Mouse (Mus musculus) erythroblast, embryonic 14.5 days (primary cell): ENCODE data around the gene Angel1. TPM values are rescaled to one million over a fixed set of nuclear protein-coding genes. Genes with fewer than 3 reads are reported as not detected.

Experiments
- H3K27me3 ChIP-seq: 2 replicates; pipeline ENCODE4 v1.6.1; 2012; ENCODE audit warnings: inconsistent platforms; ENCODE audit not compliant: control insufficient read depth
- H3K36me3 ChIP-seq: 2 replicates; pipeline ENCODE4 v1.6.1; 2012; ENCODE audit warnings: mild to moderate bottlenecking, inconsistent platforms; ENCODE audit not compliant: control insufficient read depth
- H3K4me1 ChIP-seq: 2 replicates; pipeline ENCODE4 v1.6.1; 2012; ENCODE audit warnings: inconsistent platforms; ENCODE audit not compliant: control insufficient read depth
- H3K4me3 ChIP-seq: replicated peaks from 2 replicates; pipeline ENCODE3; 2012; ENCODE audit warnings: moderate library complexity, mild to moderate bottlenecking, inconsistent platforms
- H3K9me3 ChIP-seq: 2 replicates; pipeline ENCODE4 v1.6.1; 2012; ENCODE audit warnings: low read length, inconsistent platforms, mixed read lengths; ENCODE audit not compliant: control insufficient read depth
- GATA1 ChIP-seq: IDR thresholded peaks from 2 replicates; pipeline ENCODE4 v1.6.1; 2012; ENCODE audit warnings: low read length, inconsistent platforms, mixed read lengths
- TAL1 ChIP-seq: IDR thresholded peaks from 3 replicates; pipeline ENCODE4 v1.6.1; 2012; ENCODE audit warnings: low read length, inconsistent platforms, mixed read lengths
- polyA plus RNA-seq: library from polyadenylated mRNA; stranded (reverse); fragments of >175 nt; gene quantifications from 2 replicates; pipeline ENCODE4 v1.2.3, GENCODE M21; 2012

Gene Angel1
- polyA plus RNA-seq, 1 experiment: 0.01 TPM

- Histone ChIP-seq H3K36me3 (no peaks in the 10 kb centered on the region), H3K27me3 (no peaks in the 10 kb centered on the region), H3K4me3 (no peak overlapping the region), H3K4me1 (no peaks in the 10 kb centered on the region), H3K9me3 (no peaks in the 10 kb centered on the region)
- no peak for TF ChIP-seq TAL1
- no peak for TF ChIP-seq GATA1
Observed at GRCm38 (mm10) chr12:86714026-86714425, 12.2 kb downstream of the Angel1 start.

- Histone ChIP-seq H3K4me1 (no peaks in the 10 kb centered on the region), H3K36me3 (no peaks in the 10 kb centered on the region), H3K27me3 (no peaks in the 10 kb centered on the region), H3K9me3 (no peaks in the 10 kb centered on the region), H3K4me3 (no peak overlapping the region)
- no peak for TF ChIP-seq TAL1
- TF ChIP-seq GATA1: no peak
Observed at GRCm38 (mm10) chr12:86705843-86706242, 20.4 kb downstream of the Angel1 start.

GRCm38 (mm10) chr12:86702690-86703089, 23.6 kb downstream of the Angel1 start:
- Histone ChIP-seq H3K27me3 (no peaks in the 10 kb centered on the region), H3K9me3 (peaks cover 1% of the 10 kb centered on the region; the same call in 1 of the 2 replicates), H3K4me1 (no peaks in the 10 kb centered on the region), H3K36me3 (no peaks in the 10 kb centered on the region), H3K4me3 (no peak overlapping the region)
- TF ChIP-seq GATA1 (no peak), TAL1 (no peak)

GRCm38 (mm10) chr12:86701491-86701890, 24.8 kb downstream of the Angel1 start:
- Histone ChIP-seq H3K36me3 (no peaks in the 10 kb centered on the region), H3K4me3 (no peak overlapping the region), H3K4me1 (no peaks in the 10 kb centered on the region), H3K9me3 (peaks cover 3% of the 10 kb centered on the region; the same call in 1 of the 2 replicates), H3K27me3 (no peaks in the 10 kb centered on the region)
- TF ChIP-seq TAL1: no peak
- TF ChIP-seq GATA1: no peak

- Histone ChIP-seq H3K27me3 (no peaks in the 10 kb centered on the region), H3K9me3 (peaks cover 3% of the 10 kb centered on the region; the same call in 1 of the 2 replicates), H3K36me3 (no peaks in the 10 kb centered on the region), H3K4me1 (no peaks in the 10 kb centered on the region), H3K4me3 (no peak overlapping the region)
- TF ChIP-seq TAL1 (no peak), GATA1 (no peak)
Observed at GRCm38 (mm10) chr12:86700927-86701310, 25.3 kb downstream of the Angel1 start.

GRCm38 (mm10) chr12:86699965-86700926, 26.0 kb downstream of the Angel1 start:
- no peaks in the 10 kb centered on the region for H3K36me3 ChIP-seq
- no peaks in the 10 kb centered on the region for H3K27me3 ChIP-seq
- TF ChIP-seq GATA1 (no peak), TAL1 (no peak)
- H3K9me3 ChIP-seq: peaks cover 3% of the 10 kb centered on the region; the same call in 1 of the 2 replicates
- H3K4me1 ChIP-seq: no peaks in the 10 kb centered on the region
- H3K4me3 ChIP-seq: no peak overlapping the region

GRCm38 (mm10) chr12:86698537-86698936, 27.7 kb downstream of the Angel1 start:
- no peaks in the 10 kb centered on the region for H3K27me3 ChIP-seq
- H3K4me1 ChIP-seq: no peaks in the 10 kb centered on the region
- no peak overlapping the region for H3K4me3 ChIP-seq
- peaks cover 3% of the 10 kb centered on the region; the same call in 1 of the 2 replicates for H3K9me3 ChIP-seq
- H3K36me3 ChIP-seq: no peaks in the 10 kb centered on the region
- no peak for TF ChIP-seq TAL1
- no peak for TF ChIP-seq GATA1

- H3K4me1 ChIP-seq: no peaks in the 10 kb centered on the region
- no peaks in the 10 kb centered on the region for H3K27me3 ChIP-seq
Observed at GRCm38 (mm10) chr12:86697996-86698395, 28.3 kb downstream of the Angel1 start.

GRCm38 (mm10) chr12:86694441-86694840, 31.8 kb downstream of the Angel1 start:
- Histone ChIP-seq H3K4me1 (no peaks in the 10 kb centered on the region), H3K36me3 (no peaks in the 10 kb centered on the region), H3K9me3 (peaks cover 3% of the 10 kb centered on the region; the same call in 1 of the 2 replicates), H3K27me3 (no peaks in the 10 kb centered on the region), H3K4me3 (no peak overlapping the region)
- TF ChIP-seq TAL1 (no peak), GATA1 (no peak)

More at GRCm38 (mm10) chr12:86697996-86698395, 28.3 kb downstream of the Angel1 start:
- H3K4me3 ChIP-seq: no peak overlapping the region
- peaks cover 3% of the 10 kb centered on the region; the same call in 1 of the 2 replicates for H3K9me3 ChIP-seq
- no peaks in the 10 kb centered on the region for H3K36me3 ChIP-seq
- TF ChIP-seq TAL1: no peak
- TF ChIP-seq GATA1: no peak
